Mouse (Mus musculus) mammary gland, adult 2 months (tissue): ENCODE results near the gene Rmnd5b. TPM values are rescaled to one million over a fixed set of nuclear protein-coding genes. Genes with fewer than 3 reads are reported as not detected.

Experiments
- polyA plus RNA-seq: library from polyadenylated mRNA; depleted of rRNA; stranded (reverse); fragments of >200 nt; gene quantifications from 2 replicates; pipeline ENCODE4 v1.2.3, GENCODE M21; 2012; ENCODE audit warnings: low replicate concordance; rRNA removed

Gene Rmnd5b
- 68.7 and 101 TPM in 2 replicates for polyA plus RNA-seq

GRCm38 (mm10) chr11:51635525-51636322, at the start of gene Rmnd5b:
Gene Rmnd5b, minus strand, starts transcription at chr11:51635896.

GRCm38 (mm10) chr11:51650691-51651515, 15.2 kb upstream of the Rmnd5b start, which contains the start of the genes N4bp3 and D930048N14Rik:
Gene N4bp3, minus strand, starts transcription at chr11:51650842.
Gene D930048N14Rik, plus strand, starts transcription at chr11:51650954.

GRCm38 (mm10) chr11:51619409-51620060, 16.2 kb downstream of the Rmnd5b start, which contains the start of gene Nhp2:
Gene Nhp2, plus strand, starts transcription at chr11:51619735.

GRCm38 (mm10) chr11:51606447-51607095, 29.1 kb downstream of the Rmnd5b start, which contains the start of gene Hnrnpab:
Gene Hnrnpab, minus strand, starts transcription at chr11:51606847.

DNA sequence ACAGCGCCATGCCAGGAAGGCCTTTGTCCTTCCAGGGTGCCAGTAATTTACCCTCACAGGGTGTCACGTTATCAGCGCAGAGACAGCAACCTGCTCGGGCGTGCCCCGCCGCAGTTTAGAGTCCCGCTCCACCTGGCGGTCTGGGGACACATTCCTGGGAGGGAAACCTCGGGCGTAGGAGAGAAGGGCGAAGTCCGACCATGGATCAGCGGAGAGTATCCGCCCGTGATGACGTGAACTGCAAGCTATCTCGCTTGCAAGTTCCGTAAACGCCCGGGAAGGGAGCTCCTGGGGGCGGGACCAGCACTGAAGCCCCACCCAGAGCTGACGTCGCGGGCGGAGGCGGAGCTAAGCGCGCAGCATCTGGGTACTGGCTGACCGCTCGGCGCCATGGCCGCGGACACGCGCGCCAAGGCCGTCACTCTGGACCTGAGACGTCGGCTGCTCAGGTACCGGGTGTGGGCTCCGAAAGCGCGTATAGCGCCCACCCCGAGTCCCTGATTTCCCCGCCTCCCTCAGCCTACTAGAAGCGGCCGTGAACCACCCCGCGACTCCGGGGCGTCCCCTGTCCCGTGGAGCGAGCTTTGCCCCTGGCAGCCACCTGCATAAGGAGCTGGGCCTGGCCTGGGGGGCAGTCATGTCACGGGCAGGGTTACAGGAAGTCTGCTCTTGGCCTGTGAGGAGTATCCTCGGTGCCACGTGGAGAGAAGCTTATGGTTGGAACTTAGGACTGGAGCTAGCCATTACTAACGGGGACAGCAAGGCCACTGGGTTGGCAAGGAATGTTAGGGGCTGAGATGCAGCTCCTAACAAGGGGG, 51.1 kb downstream of the Rmnd5b start, which contains the start of gene Phykpl:
TSS of gene Phykpl (plus strand) at position 327 of the 818 bp plus-strand sequence.

Other genes with a start within 250 kb of the Rmnd5b start
- gene Phykpl, start 51.1 kb downstream of the Rmnd5b start, polyA plus RNA-seq: 23.0 and 28.5 TPM in 2 replicates
- 54.4 and 330 TPM in 2 replicates for gene Hnrnpab, start 29.0 kb downstream of the Rmnd5b start, polyA plus RNA-seq
- gene Nhp2, start 16.2 kb downstream of the Rmnd5b start, polyA plus RNA-seq: 40.3 and 46.3 TPM in 2 replicates
- gene N4bp3, start 14.9 kb upstream of the Rmnd5b start, polyA plus RNA-seq: 15.0 and 25.7 TPM in 2 replicates
- 11.3 and 15.7 TPM in 2 replicates for gene D930048N14Rik, start 15.1 kb upstream of the Rmnd5b start, polyA plus RNA-seq
- 7.2 and 20.1 TPM in 2 replicates for gene 0610009B22Rik, start 53.0 kb upstream of the Rmnd5b start, polyA plus RNA-seq
- 20.1 and 20.8 TPM in 2 replicates for gene Sec24a, start 127.7 kb upstream of the Rmnd5b start, polyA plus RNA-seq
- 9.2 and 69.1 TPM in 2 replicates for gene Sar1b, start 127.8 kb upstream of the Rmnd5b start, polyA plus RNA-seq
- 13.3 and 21.2 TPM in 2 replicates for gene Jade2, start 221.8 kb upstream of the Rmnd5b start, polyA plus RNA-seq